Mouse (Mus musculus) thymus, postnatal 14 days (tissue): Measurements from ENCODE around the gene Pik3r6.

Source experiments
- DNase-seq: peaks from one replicate; pipeline ENCODE4 v3.0.0; 2021

Pik3r6 gene

GRCm38 (mm10) chr11:68488256-68488824 is 14.5 kb upstream of the Pik3r6 start:
- DNase-seq, result no peak

GRCm38 (mm10) chr11:68489236-68489635 is 13.6 kb upstream of the Pik3r6 start:
- DNase-seq, result no peak

- no peak for DNase-seq
Observed at GRCm38 (mm10) chr11:68492592-68492991, 10.2 kb upstream of the Pik3r6 start.

DNA sequence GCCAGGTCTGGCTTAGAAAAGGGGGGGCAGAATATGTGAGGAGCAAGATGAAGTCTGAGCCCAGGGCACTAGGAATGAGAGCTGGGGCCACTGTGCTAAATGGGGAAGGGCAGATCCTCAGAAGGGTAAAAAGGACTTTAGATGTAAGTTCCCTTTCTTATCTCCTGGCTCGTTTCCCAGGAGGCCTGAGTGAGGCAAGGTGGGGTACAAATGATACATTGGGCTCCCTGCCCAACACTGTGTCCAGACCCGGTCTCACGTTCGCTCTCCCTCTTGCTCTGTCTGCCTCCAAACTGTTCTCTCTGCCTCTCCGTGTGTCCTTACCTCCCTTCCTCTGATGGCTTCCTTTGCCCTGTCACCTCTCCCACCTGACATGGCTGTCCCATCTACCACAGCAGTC is 9.1 kb upstream of the Pik3r6 start:
- no peak for DNase-seq

- no peak for DNase-seq
Observed at GRCm38 (mm10) chr11:68497081-68497480, 5.7 kb upstream of the Pik3r6 start.

- no peak for DNase-seq
Observed at GRCm38 (mm10) chr11:68498517-68498916, 4.3 kb upstream of the Pik3r6 start.

GRCm38 (mm10) chr11:68498999-68499699 is 3.7 kb upstream of the Pik3r6 start:
- DNase-seq, result no peak

DNA sequence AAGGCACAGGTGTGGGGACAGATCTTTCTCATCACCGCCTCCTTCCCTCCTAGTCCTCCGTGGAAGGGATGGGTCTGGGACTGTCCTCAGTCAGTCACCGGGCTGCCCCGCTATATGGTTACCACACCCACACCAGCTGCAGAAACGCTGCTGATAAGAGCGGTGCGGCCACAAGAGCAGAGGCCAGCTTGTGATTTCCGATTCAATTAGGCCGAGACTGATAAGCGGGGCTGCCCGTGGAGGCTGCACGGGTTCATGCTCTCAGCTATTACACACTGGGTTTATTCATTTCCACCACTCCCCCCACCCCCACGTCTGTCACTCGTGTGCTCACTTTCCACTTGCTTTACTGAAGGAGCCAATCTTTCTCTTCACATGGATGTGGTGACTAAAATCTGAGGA is 1.9 kb upstream of the Pik3r6 start:
- DNase-seq, result no peak

- no peak for DNase-seq
Observed at GRCm38 (mm10) chr11:68502408-68502807, 411 bp upstream of the Pik3r6 start.

DNA sequence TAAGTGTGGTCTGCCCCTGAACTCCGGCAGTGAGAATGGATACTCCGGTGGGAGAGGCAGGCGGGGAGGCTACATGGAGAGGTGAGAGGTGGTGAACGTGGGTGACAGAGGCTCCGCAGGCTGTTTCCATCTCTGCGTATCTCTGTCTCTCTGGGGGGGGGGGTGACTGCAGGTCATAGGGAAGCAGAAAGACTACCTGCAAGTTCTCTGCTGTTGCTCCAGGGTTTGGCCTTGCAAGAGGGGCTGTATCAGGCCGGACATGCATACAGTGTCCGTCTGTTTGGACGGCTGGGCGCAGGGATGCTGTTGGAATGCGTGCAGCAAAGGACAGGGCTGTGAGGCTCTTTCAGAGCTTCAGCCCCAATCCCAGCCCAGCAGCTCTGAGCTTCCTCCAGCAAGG is 2.1 kb downstream of the Pik3r6 start:
- no peak for DNase-seq

DNA sequence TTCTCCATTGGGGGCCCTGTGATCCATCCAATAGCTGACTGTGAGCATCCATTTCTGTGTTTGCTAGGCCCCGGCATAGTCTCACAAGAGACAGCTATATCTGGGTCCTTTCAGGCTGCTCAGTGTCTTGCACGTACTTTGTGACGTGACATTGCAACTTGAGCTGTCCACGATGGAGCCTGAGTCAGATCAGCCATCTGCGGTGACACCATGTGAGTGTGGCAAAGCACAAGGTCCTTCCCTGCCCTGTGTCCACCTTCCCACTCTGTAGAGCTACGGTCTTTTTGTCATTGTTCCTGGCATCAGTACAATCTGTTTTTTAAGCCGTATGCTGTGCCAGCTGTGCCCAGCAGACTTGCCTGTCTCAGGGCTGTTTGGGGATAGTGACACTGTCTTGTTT is 4.4 kb downstream of the Pik3r6 start:
- DNase-seq, result no peak

- no peak for DNase-seq
Observed at GRCm38 (mm10) chr11:68508619-68509018, 5.8 kb downstream of the Pik3r6 start.

- no peak for DNase-seq
Observed at GRCm38 (mm10) chr11:68509194-68509593, 6.4 kb downstream of the Pik3r6 start.

- DNase-seq, result no peak
Observed at GRCm38 (mm10) chr11:68513969-68514368, 11.2 kb downstream of the Pik3r6 start.

DNA sequence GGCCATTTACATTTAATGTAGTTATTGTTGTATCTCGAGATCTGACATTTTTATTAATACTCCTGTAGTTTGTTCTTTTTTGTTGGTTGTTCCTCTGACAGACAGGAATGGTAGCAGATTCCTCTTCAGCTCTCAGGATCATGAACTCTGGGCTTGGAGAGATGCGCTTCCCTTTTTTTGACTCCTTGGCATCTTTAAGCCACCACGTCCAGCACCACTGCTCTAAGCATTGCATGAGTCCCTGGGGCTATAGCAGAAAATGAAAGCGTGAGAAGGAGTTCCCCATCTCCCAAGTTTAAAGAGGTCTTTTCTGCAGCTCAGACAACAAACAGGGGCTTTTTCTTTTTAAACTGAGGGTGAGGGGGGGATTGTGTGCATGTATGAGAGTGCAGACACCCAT is 16.5 kb downstream of the Pik3r6 start:
- DNase-seq, result no peak

DNA sequence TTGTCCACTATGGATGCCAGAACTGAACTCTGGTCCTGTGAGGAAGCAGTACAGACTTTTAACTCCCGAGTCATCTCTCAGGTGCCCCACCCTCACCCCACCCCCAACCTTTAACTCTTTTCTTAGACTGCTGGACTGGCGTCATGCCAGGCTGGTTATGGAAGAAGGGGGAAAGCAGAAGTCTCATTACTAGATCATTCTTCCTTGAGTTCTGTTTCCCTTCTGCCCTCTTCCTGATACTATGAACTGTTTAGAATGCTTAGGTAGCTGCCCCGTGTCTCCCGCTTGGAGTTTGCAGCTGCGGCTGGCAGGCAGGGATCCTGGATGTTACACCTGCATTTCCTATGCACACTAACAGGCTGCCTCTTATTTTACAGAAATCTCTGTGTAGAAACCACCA is 17.0 kb downstream of the Pik3r6 start:
- DNase-seq, result no peak

GRCm38 (mm10) chr11:68520439-68520838 is 17.6 kb downstream of the Pik3r6 start:
- DNase-seq, result no peak

DNA sequence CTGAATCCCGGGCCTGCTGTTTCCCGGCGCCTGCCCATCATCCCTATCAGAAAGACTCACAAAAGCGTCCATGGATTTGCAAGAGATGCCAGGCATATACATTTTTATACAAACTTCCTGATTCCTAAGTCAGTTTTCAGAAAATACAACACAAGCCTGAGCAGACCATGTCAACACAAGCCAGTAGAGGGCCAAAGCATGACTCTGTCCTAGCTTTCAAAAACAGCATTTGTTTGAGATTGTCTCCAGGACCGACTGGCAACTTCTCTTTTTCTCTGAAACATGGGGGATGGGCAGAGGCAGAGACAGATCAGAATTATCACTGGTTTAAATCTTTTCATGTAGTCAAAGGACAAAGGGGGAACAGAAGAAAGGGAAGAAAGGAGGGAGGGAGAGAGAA is 18.5 kb downstream of the Pik3r6 start:
- DNase-seq, result no peak

GRCm38 (mm10) chr11:68526441-68526840 is 23.6 kb downstream of the Pik3r6 start:
- DNase-seq, result no peak

DNA sequence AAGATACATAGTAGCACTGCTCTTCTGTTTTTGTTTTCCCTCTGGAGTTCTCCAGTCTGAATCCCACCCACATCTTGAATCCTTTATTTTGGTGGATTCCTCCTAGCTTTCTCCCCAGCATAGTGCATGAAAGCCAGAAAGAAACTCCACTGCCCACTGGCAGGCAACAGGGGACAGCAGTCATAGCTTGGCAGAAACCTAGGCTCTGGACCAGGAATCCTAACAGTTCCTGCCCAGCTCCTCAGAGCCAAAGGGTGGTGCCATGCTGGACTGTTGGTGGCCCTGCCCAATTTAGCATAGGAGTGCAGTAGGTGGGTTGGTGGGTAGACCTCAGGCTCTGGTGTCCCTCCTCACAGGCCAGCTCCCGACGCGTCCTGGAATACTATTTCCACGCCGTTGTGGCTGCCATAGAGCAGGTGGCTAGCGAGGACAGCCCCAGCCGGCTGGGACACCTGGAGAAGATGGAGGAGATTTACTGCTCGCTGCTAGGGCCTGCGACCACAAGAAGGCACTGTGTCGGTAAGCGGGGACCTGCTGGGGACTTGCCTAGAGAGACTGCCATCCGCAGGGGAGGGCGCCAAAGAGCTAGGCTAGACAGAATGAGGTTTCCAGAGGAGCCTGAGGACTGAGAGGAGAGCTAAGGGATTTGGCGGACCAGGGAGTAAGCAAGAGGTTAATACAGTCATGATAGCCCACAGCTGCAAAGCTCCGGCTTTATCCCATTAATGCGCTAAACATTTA is 28.4 kb downstream of the Pik3r6 start:
- DNase-seq, result peak; percentile 80

- DNase-seq, result no peak
Observed at GRCm38 (mm10) chr11:68531941-68532535, 29.2 kb downstream of the Pik3r6 start.

DNA sequence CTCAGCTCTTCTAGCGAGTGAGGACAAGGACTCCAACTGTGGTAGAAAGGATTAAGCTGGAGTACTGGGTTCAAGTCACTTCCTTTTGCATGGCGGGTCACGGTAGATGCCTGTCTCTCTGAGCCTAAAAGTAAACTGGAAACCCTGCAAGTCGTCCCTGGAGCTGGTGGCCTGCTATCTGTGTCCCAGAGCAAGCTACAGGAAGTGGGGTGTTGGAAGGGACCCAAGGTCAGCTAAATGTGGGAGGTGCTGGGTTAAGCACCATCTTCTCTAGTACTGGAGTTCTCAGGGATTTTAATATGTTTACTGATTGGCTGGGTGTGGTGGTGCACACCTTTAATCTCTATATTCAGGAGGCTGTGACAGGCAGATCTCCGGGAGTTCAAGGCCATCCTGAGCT is 30.0 kb downstream of the Pik3r6 start:
- DNase-seq, result no peak

GRCm38 (mm10) chr11:68533971-68534475 is 31.2 kb downstream of the Pik3r6 start:
- DNase-seq, result no peak

GRCm38 (mm10) chr11:68536026-68536425 is 33.2 kb downstream of the Pik3r6 start:
- no peak for DNase-seq
